Mouse (Mus musculus) brain, embryonic 14.5 days (tissue): ENCODE data around the gene Pex11g. TPM values are rescaled to one million over a fixed set of nuclear protein-coding genes. Genes with fewer than 3 reads are reported as not detected.
A peak's percentile ranks its signal among the peaks of the same experiment; 100 is the strongest.

Experiments
- DNase-seq: peaks from one replicate; pipeline ENCODE4 v3.0.0-alpha.2; 2011; ENCODE audit warnings: low read depth
- CTCF ChIP-seq: fragments of 200-500 bp; IDR thresholded peaks from 2 replicates; pipeline ENCODE4 v1.5.1; 2012; ENCODE audit warnings: inconsistent platforms, mild to moderate bottlenecking, moderate library complexity, borderline replicate concordance; ENCODE audit not compliant: insufficient read depth, insufficient read length; ENCODE audit errors: extremely low read depth
- POLR2A ChIP-seq: fragments of 200-500 bp; IDR thresholded peaks from 2 replicates; pipeline ENCODE4 v1.6.1; 2012; ENCODE audit warnings: mild to moderate bottlenecking, inconsistent platforms, borderline replicate concordance; ENCODE audit not compliant: poor library complexity, insufficient read depth, insufficient read length, severe bottlenecking; ENCODE audit errors: extremely low read depth
- polyA plus RNA-seq: library from polyadenylated mRNA; depleted of rRNA; stranded (reverse); fragments of >200 nt; gene quantifications from 2 replicates; pipeline ENCODE4 v1.2.3, GENCODE M21; 2012; rRNA removed

Gene Pex11g
- polyA plus RNA-seq, 1 experiment: 4.3 TPM

GRCm38 (mm10) chr8:3421507-3421906 is 46.0 kb downstream of the Pex11g start:
- DNase-seq: no peak
- no peak for TF ChIP-seq CTCF
- no peak for TF ChIP-seq POLR2A

GRCm38 (mm10) chr8:3420105-3420706 is 47.3 kb downstream of the Pex11g start:
- no peak for DNase-seq
- no peak for TF ChIP-seq CTCF

- TF ChIP-seq POLR2A (no peak), CTCF (no peak)
- no peak for DNase-seq
Measured at GRCm38 (mm10) chr8:3418101-3418500, 49.4 kb downstream of the Pex11g start.

GRCm38 (mm10) chr8:3417455-3417854 is 50.0 kb downstream of the Pex11g start:
- no peak for TF ChIP-seq POLR2A
- TF ChIP-seq CTCF: no peak
- peak; percentile 77 for DNase-seq

GRCm38 (mm10) chr8:3416846-3417245 is 50.6 kb downstream of the Pex11g start:
- DNase-seq: no peak

GRCm38 (mm10) chr8:3415661-3416060 is 51.8 kb downstream of the Pex11g start:
- TF ChIP-seq POLR2A: no peak
- no peak for TF ChIP-seq CTCF
- DNase-seq: no peak

More at GRCm38 (mm10) chr8:3416846-3417245, 50.6 kb downstream of the Pex11g start:
- TF ChIP-seq POLR2A (no peak), CTCF (no peak)

GRCm38 (mm10) chr8:3415259-3415658 is 52.2 kb downstream of the Pex11g start:
- no peak for TF ChIP-seq POLR2A
- no peak for TF ChIP-seq CTCF
- no peak for DNase-seq

GRCm38 (mm10) chr8:3414639-3415190 is 52.8 kb downstream of the Pex11g start:
- TF ChIP-seq CTCF: no peak
- TF ChIP-seq POLR2A: no peak
- DNase-seq: no peak

GRCm38 (mm10) chr8:3412816-3413215 is 54.7 kb downstream of the Pex11g start:
- TF ChIP-seq POLR2A (no peak), CTCF (no peak)
- DNase-seq: no peak

GRCm38 (mm10) chr8:3411901-3412301 is 55.6 kb downstream of the Pex11g start:
- no peak for DNase-seq
- no peak for TF ChIP-seq CTCF

- TF ChIP-seq CTCF: no peak
- no peak for TF ChIP-seq POLR2A
- DNase-seq: no peak
Measured at GRCm38 (mm10) chr8:3411085-3411484, 56.4 kb downstream of the Pex11g start.

- DNase-seq: no peak
- TF ChIP-seq POLR2A (no peak), CTCF (no peak)
Measured at GRCm38 (mm10) chr8:3407417-3407816, 60.1 kb downstream of the Pex11g start.

Other genes with a start within 250 kb of the Pex11g start
- gene Insr, start 188.1 kb downstream of the Pex11g start, polyA plus RNA-seq: 16.8 and 25.1 TPM in 2 replicates
- gene A430078G23Rik, start 114.3 kb downstream of the Pex11g start, polyA plus RNA-seq: 0.07 and 0.19 TPM in 2 replicates
- 32.1 and 37.0 TPM in 2 replicates for gene Arhgef18, start 74.7 kb downstream of the Pex11g start, polyA plus RNA-seq
- gene Tex45, start 3.2 kb upstream of the Pex11g start, polyA plus RNA-seq: 0.37 and 0.49 TPM in 2 replicates
- 154 and 176 TPM in 2 replicates for gene Zfp358, start 25.5 kb upstream of the Pex11g start, polyA plus RNA-seq
- gene Mcoln1, start 32.8 kb upstream of the Pex11g start, polyA plus RNA-seq: 230 and 313 TPM in 2 replicates
- 46.2 and 54.9 TPM in 2 replicates for gene Pnpla6, start 47.7 kb upstream of the Pex11g start, polyA plus RNA-seq
- gene C330021F23Rik, start 100.3 kb upstream of the Pex11g start, polyA plus RNA-seq: 0.72 and 1.1 TPM in 2 replicates
- 58.4 and 86.3 TPM in 2 replicates for gene Camsap3, start 119.6 kb upstream of the Pex11g start, polyA plus RNA-seq
- gene Xab2, start 153.6 kb upstream of the Pex11g start, polyA plus RNA-seq: 69.0 and 93.1 TPM in 2 replicates
- gene Pet100, start 153.9 kb upstream of the Pex11g start, polyA plus RNA-seq: 36.1 and 41.5 TPM in 2 replicates
- 1.0 and 2.5 TPM in 2 replicates for gene Pcp2, start 157.9 kb upstream of the Pex11g start, polyA plus RNA-seq
- 117 and 254 TPM in 2 replicates for gene Stxbp2, start 163.3 kb upstream of the Pex11g start, polyA plus RNA-seq
- 0.34 and 0.52 TPM in 2 replicates for gene Retn, start 188.1 kb upstream of the Pex11g start, polyA plus RNA-seq
- gene Mcemp1, start 198.1 kb upstream of the Pex11g start, polyA plus RNA-seq: 0.11 and 0.29 TPM in 2 replicates
- gene Fcor, start 204.7 kb upstream of the Pex11g start, polyA plus RNA-seq: 6.8 and 11.7 TPM in 2 replicates
- gene Trappc5, start 208.6 kb upstream of the Pex11g start, polyA plus RNA-seq: 57.5 and 60.9 TPM in 2 replicates
- gene Fcer2a, start 226.5 kb upstream of the Pex11g start, polyA plus RNA-seq: not detected in 2 replicates